Mouse (Mus musculus): Measurements from ENCODE around the gene Klf14.

The Klf14 gene

GRCm38 (mm10) chr6:30958736-30959540 lies at the start of gene Klf14:
Gene Klf14, minus strand, starts transcription at chr6:30959078.
- DNase-seq: peak; percentile 12

- DNase-seq: no peak
These were observed 47.3 kb upstream of the Klf14 start for GRCm38 (mm10) chr6:31006111-31006600.

DNA sequence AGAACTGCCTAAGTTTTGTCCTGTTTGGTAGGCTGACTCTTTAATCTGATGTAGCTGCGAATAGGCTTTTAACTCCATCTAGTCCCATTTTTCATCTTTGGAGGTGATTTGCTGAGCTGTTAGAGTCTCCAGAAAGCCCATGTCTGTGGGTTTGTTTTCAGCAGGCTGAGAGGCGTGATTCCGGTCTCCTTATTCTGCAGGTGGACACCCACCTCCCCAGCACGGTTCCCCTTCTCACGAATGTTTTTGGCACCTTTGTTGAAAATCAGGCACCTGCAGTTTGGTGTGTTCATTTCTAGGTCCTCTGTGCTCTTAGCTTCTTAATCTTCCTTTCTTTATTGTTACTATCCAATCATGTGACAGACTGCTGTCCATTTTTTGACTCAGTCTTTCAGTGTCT lies 27.5 kb upstream of the Klf14 start:
- no peak for DNase-seq

- no peak for DNase-seq
These were observed 24.1 kb upstream of the Klf14 start for GRCm38 (mm10) chr6:30983021-30983420.

- peak; percentile 5 for DNase-seq
These were observed 23.6 kb upstream of the Klf14 start for GRCm38 (mm10) chr6:30982372-30982980.

- DNase-seq: no peak
These were observed 22.5 kb upstream of the Klf14 start for GRCm38 (mm10) chr6:30981351-30981750.

DNA sequence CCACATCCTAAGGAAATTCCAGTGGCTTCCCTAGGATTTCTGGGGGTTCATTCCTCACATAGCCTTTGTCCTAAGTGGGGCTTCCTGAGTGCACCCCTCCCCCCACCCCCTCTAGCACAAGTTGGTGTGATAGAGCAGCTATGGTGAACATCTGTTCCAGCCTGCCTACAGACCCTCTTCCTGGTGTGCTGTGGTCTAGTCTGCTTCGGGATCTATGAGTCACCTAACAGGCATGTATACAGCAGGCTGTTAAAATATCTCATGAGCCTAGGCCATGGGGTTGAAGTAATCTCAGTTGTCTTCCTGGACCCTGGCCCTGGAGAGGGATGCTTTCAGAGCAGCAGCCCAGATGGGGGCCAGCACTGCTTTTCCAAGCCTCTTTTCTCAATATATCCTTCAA lies 19.7 kb upstream of the Klf14 start:
- no peak for DNase-seq

DNA sequence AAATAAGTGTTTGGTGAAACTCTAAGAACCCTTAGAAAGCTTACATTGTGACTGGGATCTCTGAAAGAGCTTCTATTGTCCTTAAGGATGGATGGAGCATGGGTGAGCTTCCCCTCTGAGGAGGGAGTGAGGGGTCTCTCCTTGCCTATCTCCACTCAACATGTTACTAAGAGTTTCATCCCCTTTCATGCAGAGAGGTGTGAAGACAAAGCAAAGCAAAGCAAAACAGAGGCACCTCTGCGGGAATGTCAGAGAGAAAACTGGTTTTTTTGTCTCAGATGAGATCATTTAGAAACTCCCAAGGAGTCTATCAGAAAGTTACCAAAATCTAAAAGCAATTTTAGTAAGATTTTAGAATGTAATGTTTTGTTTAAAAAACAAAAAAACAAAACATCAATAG lies 13.2 kb upstream of the Klf14 start:
- DNase-seq: no peak

DNA sequence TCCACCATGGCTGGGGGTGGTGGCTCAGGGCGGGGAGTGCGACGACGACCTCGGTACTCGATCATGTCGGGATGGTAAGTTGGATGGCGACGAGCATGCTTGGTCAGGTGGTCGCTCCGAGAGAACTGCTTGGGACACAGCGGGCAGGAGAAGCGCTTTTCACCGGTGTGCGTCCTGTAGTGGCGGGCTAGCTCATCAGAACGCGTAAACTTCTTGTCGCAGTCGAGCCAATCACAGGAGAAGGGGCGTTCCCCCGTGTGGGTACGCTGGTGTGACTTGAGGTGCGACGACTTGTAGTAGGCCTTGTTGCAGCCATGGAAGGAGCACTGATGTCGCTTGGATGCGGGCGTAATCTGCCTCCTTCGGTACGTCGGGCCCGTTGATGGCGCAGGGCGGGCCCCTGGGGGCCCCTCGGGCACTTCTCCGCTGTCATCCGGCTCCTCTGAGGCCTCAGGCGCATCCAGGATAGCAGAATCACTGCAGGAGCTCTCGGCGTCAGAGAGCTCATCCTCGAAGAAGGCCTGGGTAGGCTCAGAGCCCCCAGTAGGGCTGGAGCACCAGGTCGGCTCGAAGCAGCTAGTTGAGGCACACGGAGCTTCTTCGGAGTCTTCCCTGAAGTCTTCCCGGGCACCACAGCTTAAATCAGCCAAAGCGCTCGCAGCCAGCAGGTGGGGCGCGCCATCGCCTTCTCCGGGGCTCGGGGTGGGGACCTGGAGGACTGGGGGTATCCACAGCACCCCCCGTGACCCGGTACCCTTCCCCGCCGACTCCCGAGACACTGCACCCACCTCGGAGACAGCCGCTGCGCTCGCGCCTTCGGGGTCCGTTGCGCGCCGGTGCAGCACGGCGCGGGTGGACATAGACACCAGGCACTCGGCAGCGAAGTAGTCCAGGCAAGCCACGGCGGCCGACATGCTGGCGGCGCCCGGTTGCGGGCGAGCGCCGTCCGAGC lies 818 bp downstream of the Klf14 start:
- no peak for DNase-seq

- DNase-seq: no peak
These were observed 19.6 kb downstream of the Klf14 start for GRCm38 (mm10) chr6:30939264-30939663.

DNA sequence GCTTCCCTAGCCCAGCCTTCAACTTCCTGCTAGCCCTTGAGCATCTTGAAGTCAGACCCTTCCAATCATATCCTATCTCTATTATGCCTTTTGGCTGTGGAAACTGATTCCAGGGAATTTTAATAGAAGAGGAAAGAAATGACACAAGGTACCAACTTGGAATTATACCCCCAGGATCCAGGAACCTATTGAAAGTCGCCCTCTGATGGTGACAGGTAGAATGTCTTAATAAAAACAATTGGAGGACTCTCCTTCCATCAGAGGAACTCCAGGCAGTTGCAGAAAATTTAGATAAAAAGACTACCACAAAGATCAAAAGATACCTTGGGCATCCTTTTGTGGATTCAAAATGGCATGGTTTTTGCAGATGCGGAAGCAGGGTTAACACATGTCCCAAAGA lies 36.1 kb downstream of the Klf14 start:
- DNase-seq: peak; percentile 7

DNA sequence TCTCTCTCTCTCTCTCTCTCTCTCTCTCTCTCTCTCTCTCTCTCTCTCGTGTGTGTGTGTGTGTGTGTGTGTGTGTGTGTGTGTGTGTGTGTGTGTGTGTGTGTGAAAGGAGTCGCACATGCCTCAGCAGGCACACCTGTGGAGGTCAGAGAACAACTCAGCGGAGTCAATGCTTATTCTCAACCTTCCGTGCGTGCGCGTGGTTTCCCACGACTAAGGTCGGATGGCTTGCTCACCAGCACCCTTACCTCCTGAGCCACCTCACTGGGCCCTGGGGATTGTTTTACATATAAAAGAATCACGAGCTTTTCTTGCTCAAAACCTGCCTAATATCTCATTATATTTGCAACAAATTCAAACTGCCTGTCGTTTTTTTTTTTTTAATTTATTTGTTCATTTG lies 37.1 kb downstream of the Klf14 start:
- no peak for DNase-seq

DNA sequence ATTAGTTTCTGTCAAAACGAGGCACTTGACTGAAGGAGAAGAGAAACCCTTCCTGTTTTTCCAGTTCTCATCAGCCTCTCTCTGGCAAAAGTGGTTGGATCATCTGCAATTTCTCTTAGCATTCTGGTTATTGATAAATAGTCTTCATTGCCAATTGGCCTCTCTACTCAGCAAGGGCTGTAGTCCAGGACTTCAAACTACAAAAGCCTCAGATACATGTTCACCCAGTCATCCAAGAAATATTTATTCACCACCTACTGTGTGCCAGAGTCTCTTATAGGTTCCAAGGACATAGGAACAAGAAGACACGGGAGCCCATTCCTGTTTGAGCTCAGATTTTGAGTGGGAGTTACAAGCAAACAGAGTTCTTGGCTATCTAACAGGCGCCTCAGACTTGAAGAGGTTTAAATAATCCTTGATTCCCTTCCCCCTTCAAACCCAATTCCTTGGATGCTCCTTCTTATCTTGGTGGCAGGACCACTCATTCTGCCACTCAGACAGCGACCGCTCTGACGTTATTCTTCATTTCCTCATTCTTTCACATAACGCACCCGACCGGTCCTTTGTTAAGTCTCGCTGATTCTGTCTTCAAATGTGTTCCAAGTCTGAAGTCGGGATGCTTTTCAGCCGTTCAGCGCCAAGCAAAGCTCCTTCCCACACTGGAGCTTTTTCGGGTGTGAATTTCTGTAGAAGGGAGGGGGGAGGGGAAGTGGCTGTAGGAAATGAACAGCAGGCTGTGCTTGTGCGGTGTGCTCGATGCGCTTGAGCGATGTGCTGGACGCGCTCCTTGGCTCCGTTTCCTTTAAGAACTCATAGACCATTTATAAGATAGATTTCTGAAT lies 37.8 kb downstream of the Klf14 start:
- DNase-seq: peak; percentile 24

GRCm38 (mm10) chr6:30915473-30915872 lies 43.4 kb downstream of the Klf14 start, which contains the start of gene Tsga13:
Gene Tsga13, minus strand, starts transcription at chr6:30915573.
- DNase-seq: no peak

DNA sequence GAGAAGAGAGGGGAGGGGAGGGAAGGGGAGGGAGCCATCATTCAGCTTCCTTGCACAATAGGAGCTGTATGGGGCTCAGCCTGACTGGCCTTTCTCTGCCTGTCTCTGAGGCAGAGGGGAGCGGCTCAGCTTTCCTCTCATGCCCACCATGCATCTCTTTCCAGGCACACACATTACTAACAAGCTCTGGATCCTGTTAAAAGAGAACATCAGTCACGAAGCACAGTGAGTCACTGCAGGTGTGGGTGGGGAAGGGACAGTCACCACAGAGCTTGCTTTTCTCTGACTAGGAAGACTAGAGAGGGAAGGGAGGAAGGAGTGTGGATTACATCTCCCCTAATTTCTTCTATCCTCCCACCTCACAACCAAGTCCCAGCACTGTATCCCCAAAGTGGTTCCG lies 50.9 kb downstream of the Klf14 start:
- DNase-seq: no peak
